8 mouse cellular contexts compared by ENCODE assay signal in the genomic region with DNA sequence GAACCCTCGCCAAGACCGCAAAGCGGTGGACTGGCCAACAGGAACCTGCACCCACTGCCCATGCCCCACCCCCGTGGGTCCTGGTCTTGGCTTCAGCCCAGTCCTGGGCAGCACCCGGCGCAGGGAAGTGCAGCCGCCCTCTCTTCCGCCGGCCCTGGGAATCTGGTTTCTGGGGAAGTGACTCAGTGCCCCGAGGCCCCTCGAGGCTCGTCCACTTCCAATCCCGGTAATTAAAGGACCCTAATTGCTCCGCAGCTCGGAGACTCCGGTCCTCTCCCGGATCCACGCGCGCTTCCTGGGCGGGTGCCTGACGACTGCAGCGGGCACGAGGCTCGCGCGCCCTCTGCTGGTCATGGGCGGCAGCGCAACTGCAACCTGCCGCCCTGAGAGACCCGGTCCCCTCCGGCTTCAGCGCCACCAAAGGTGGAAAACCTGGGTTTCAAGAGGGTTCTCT. TPM values are rescaled to one million over a fixed set of nuclear protein-coding genes. Genes with fewer than 3 reads are reported as not detected.
A peak's percentile ranks its signal among the peaks of the same experiment; 100 is the strongest.
DNase-seq lines count a peak whose midpoint lies in the region; ATAC-seq and TF ChIP-seq lines count a peak whose summit lies in the region.

No protein-coding gene starts in this region.

- no peak for DNase-seq in Patski (ENCODE audit: low read depth, low spot score)
- DNase-seq in cerebellum, postnatal 10 days, result peak; percentile 94 to 95
- peak; percentile 79 to 82 for DNase-seq in frontal cortex, postnatal 36 days (ENCODE audit: low spot score in 2 of 2)
- peak; percentile 82 to 87 for DNase-seq in left cerebral cortex, adult 2 months (ENCODE audit: extremely low spot score in 1 of 2, low spot score in 2 of 2)
- peak; percentile 70 for DNase-seq in retina, postnatal 7 days (ENCODE audit: low read depth, low spot score)
- DNase-seq in urinary bladder, adult 18-20 months (ENCODE audit: low spot score in 2 of 2), result peak; percentile 66 to 76

- POLR2A ChIA-PET in Patski (lab: Charles Lee), result interaction anchor here (1.1 to 1.4 kb wide), 2 partner anchors 26 to 33 kb away, joined by 3 to 4 read pairs; no protein-coding TSS in a partner anchor

- no peaks in the 10 kb centered on the region for H3K27me3 ChIP-seq in Patski
- H3K27me3 ChIP-seq in hindbrain, embryonic 13.5 days, result peaks cover 76% of the 10 kb centered on the region

- peak overlapping the region; percentile 46 for H3K4me3 ChIP-seq in hindbrain, embryonic 13.5 days
- H3K4me3 ChIP-seq in left cerebral cortex, adult 2 months, result peak overlapping the region; percentile 56
- H3K4me3 ChIP-seq in macrophage (ENCODE audit: inconsistent target), result peak overlapping the region; percentile 13; the same call in 1 of the 2 replicates

- no peaks in the 10 kb centered on the region for H3K79me2 ChIP-seq in macrophage (ENCODE audit: inconsistent target)

- intact Hi-C loops in left cerebral cortex, adult 2 months (cut with DNase I), result loop anchor here (2.0 kb wide), 1 partner anchor 24 kb away; no protein-coding TSS in a partner anchor

- in situ Hi-C loops in Patski (cut with MboI; ENCODE audit: low pct_unique_long_range_greater_than_20kb), result no loop called here

- peak overlapping the region; percentile 68 for H3K9ac ChIP-seq in hindbrain, embryonic 13.5 days

- no peaks in the 10 kb centered on the region for H3K36me3 ChIP-seq in hindbrain, embryonic 13.5 days
- no peaks in the 10 kb centered on the region for H3K36me3 ChIP-seq in macrophage (ENCODE audit: inconsistent target)

- ATAC-seq in Patski, result peak; percentile 38
- peak; percentile 60 for ATAC-seq in hindbrain, embryonic 13.5 days (ENCODE audit: low FRiP score)

- peaks cover 27% of the 10 kb centered on the region for H3K4me1 ChIP-seq in hindbrain, embryonic 13.5 days (replicated peaks)

- no peak overlapping the region; the same call in 1 of the 2 replicates for H3K27ac ChIP-seq in hindbrain, embryonic 13.5 days
- peak overlapping the region; percentile 72 for H3K27ac ChIP-seq in left cerebral cortex, adult 2 months
- peak overlapping the region; percentile 85 for H3K27ac ChIP-seq in macrophage

- no peak for TF ChIP-seq CTCF in Patski (IDR thresholded peaks at IDR 0.05)
- TF ChIP-seq CTCF in left cerebral cortex, adult 2 months (IDR thresholded peaks at IDR 0.05), result peak; percentile 100

- H3K4me2 ChIP-seq in hindbrain, embryonic 13.5 days, result peak overlapping the region; percentile 70

- CTCF ChIA-PET in Patski (lab: Charles Lee), result interaction anchor here (0.6 to 4.3 kb wide), 5 partner anchors 9 to 44 kb away, joined by 3 to 41 read pairs (median 7); no protein-coding TSS in a partner anchor

- no peaks in the 10 kb centered on the region for H3K9me3 ChIP-seq in hindbrain, embryonic 13.5 days

- 1% methylated on average over 33 of the region's 33 CpGs for WGBS in hindbrain, embryonic 13.5 days
- under 1% methylated on average over 33 of the region's 33 CpGs for WGBS in macrophage (ENCODE audit: missing documents)

RNA-seq across cellular contexts. Expression of gene Sh2b3, which starts 5.2 kb away (rescaled TPM):
- polyA plus RNA-seq in Patski (2021) (22.2 TPM), macrophage (2018) (36.0 to 49.5 TPM (median 47.2 TPM) in 3 replicates)
- 6.4 and 6.5 TPM in 2 replicates for polyA plus RNA-seq in hindbrain, embryonic 13.5 days (2015; fragmentation: Nextera tagmentation; extraction: Ambion mirVana)
- 10 to 100 TPM; 21.2 to 27.5 TPM for total RNA-seq in left cerebral cortex, adult 2 months (2021)
- total RNA-seq in macrophage (2018; cell fraction: chromatin; rRNA removed), result 100 to 1,000 TPM in 1 of 26 experiments, 10 to 100 TPM in 25; 32.2 to 111 (median 70.7) TPM
- total RNA-seq in macrophage (2018; cell fraction: cytosol; rRNA removed), result 10 to 100 TPM; 29.7 to 65.3 (median 45.4) TPM
- total RNA-seq in macrophage (2018; cell fraction: nucleus; rRNA removed), result 100 to 1,000 TPM in 4 of 26 experiments, 10 to 100 TPM in 22; 39.5 to 128 (median 64.9) TPM

RNA-seq across cellular contexts. Expression of gene Pheta1, which starts 6.1 kb away (rescaled TPM):
- polyA plus RNA-seq in Patski (2021), result 17.9 TPM
- 45.5 and 47.4 TPM in 2 replicates for polyA plus RNA-seq in hindbrain, embryonic 13.5 days (2015; fragmentation: Nextera tagmentation; extraction: Ambion mirVana)
- total RNA-seq in left cerebral cortex, adult 2 months (2021), result 10 to 100 TPM in 1 of 2 experiments, 1 to 10 TPM in 1; 8.9 to 10.5 TPM
- total RNA-seq in macrophage (2018; cell fraction: chromatin; rRNA removed), result 10 to 100 TPM in 6 of 26 experiments, 1 to 10 TPM in 20; 2.0 to 20.7 (median 7.2) TPM
- total RNA-seq in macrophage (2018; cell fraction: cytosol; rRNA removed), result 1 to 10 TPM; 1.7 to 6.5 (median 3.9) TPM
- 10 to 100 TPM in 4 of 26 experiments, 1 to 10 TPM in 22; 2.3 to 11.9 (median 6.9) TPM for total RNA-seq in macrophage (2018; cell fraction: nucleus; rRNA removed)
- polyA plus RNA-seq in macrophage (2018), result 0.86 to 5.2 TPM (median 3.8 TPM) in 3 replicates
